In genomic region chr13:48967956-48968749, GRCm38 (mm10) we compare ENCODE assay signal across 8 mouse cellular contexts. TPM values are rescaled to one million over a fixed set of nuclear protein-coding genes. Genes with fewer than 3 reads are reported as not detected.
DNase-seq lines count a peak whose midpoint lies in the region; ATAC-seq and TF ChIP-seq lines count a peak whose summit lies in the region.

Gene Fam120a, minus strand, starts transcription at chr13:48968017.

- no peaks in the 10 kb centered on the region for H3K9me3 ChIP-seq in MEL (replicated peaks; ENCODE audit: insufficient read depth, low read length)
- no peaks in the 10 kb centered on the region for H3K9me3 ChIP-seq in neural tube, embryonic 15.5 days (replicated peaks)

- peak; percentile 77 to 90 for TF ChIP-seq POLR2A in MEL (IDR thresholded peaks at IDR 0.05; ENCODE audit: control insufficient read depth in 1 of 2, insufficient read depth in 1 of 2, low read depth in 1 of 2, low read length in 2 of 2, poor library complexity in 1 of 2)
- TF ChIP-seq POLR2A in cerebellum, adult 2 months (IDR thresholded peaks at IDR 0.05; ENCODE audit: borderline replicate concordance, insufficient read depth, low read length) = peak; percentile 69
- TF ChIP-seq POLR2A in lung, adult 2 months (IDR thresholded peaks at IDR 0.05; ENCODE audit: borderline replicate concordance, extremely low read depth, low read depth, low read length) = peak; percentile 35; the same call in 1 of the 2 replicates

- DNase-seq in MEL (ENCODE audit: low read depth, low spot score) = peak; percentile 81
- peak; percentile 88 to 91 for DNase-seq in cerebellum, adult 2 months
- peak; percentile 76 for DNase-seq in forelimb bud, embryonic 11.5 days (ENCODE audit: low read depth, low spot score)
- DNase-seq in heart, postnatal 4 days = peak; percentile 86
- DNase-seq in layer of hippocampus, adult 2 months (ENCODE audit: low spot score in 2 of 2) = peak; percentile 80 to 81
- peak; percentile 84 for DNase-seq in lung, adult 2 months
- DNase-seq in testis, postnatal 10 days (ENCODE audit: low spot score) = peak; percentile 86

- no peak; a peak in 2 of 6 replicates for TF ChIP-seq CTCF in MEL (IDR thresholded peaks at IDR 0.05 in 2 of 3, conservative IDR thresholded peaks at IDR 0.05 in 1 of 3; ENCODE audit: control insufficient read depth in 1 of 3, insufficient read depth in 1 of 3, low read depth in 2 of 3, low read length in 3 of 3, poor library complexity in 1 of 3, severe bottlenecking in 1 of 3)
- TF ChIP-seq CTCF in cerebellum, adult 2 months (IDR thresholded peaks at IDR 0.05; ENCODE audit: borderline replicate concordance, insufficient read depth, low read depth, low read length) = peak; percentile 22; the same call in 1 of the 2 replicates
- TF ChIP-seq CTCF in layer of hippocampus, adult 2 months (conservative IDR thresholded peaks at IDR 0.05) = peak; percentile 70
- TF ChIP-seq CTCF in lung, adult 2 months (IDR thresholded peaks at IDR 0.05; ENCODE audit: insufficient read depth, low read length) = no peak

- H3K27ac ChIP-seq in MEL (ENCODE audit: control insufficient read depth, low read depth, low read length) = peak within 1 kb of the TSS; percentile 89
- peak within 1 kb of the TSS; percentile 99 for H3K27ac ChIP-seq in cerebellum, adult 2 months (ENCODE audit: insufficient read depth, low read length)
- peak within 1 kb of the TSS; percentile 98 for H3K27ac ChIP-seq in layer of hippocampus, adult 2 months
- H3K27ac ChIP-seq in neural tube, embryonic 15.5 days (replicated peaks) = peak within 1 kb of the TSS; percentile 98

- TF ChIP-seq EP300 in MEL (IDR thresholded peaks at IDR 0.05; ENCODE audit: low read depth in 1 of 2, low read length in 2 of 2) = no peak

- peak within 1 kb of the TSS; percentile 98 for H3K4me2 ChIP-seq in neural tube, embryonic 15.5 days

- no peaks in the 10 kb centered on the region for H3K27me3 ChIP-seq in MEL (ENCODE audit: control insufficient read depth in 1 of 2, insufficient read depth in 2 of 2, low read length in 2 of 2)
- H3K27me3 ChIP-seq in cerebellum, adult 2 months (ENCODE audit: control insufficient read depth, insufficient read depth, low read length) = no peaks in the 10 kb centered on the region
- H3K27me3 ChIP-seq in neural tube, embryonic 15.5 days (replicated peaks) = no peaks in the 10 kb centered on the region

- no peak for TF ChIP-seq RAD21 in MEL (IDR thresholded peaks at IDR 0.05; ENCODE audit: low read depth, low read length)

- 2% methylated on average over 109 of the region's 116 CpGs for WGBS in cerebellum, adult 2 months
- WGBS in lung, adult 2 months = under 1% methylated on average over 99 of the region's 116 CpGs
- under 1% methylated on average over 89 of the region's 116 CpGs for WGBS in neural tube, embryonic 15.5 days

- ATAC-seq in neural tube, embryonic 15.5 days (ENCODE audit: low FRiP score) = peak; percentile 92

- peaks cover 54% of the 10 kb centered on the region for H3K79me2 ChIP-seq in MEL (ENCODE audit: control insufficient read depth, insufficient read depth, low read length, poor library complexity)

- peaks cover 0 to 25% of the 10 kb centered on the region in 2 experiments; a peak in 3 of 4 replicates for H3K36me3 ChIP-seq in MEL (ENCODE audit: control insufficient read depth in 1 of 2, insufficient read depth in 2 of 2, low read length in 2 of 2)
- H3K36me3 ChIP-seq in neural tube, embryonic 15.5 days = no peaks in the 10 kb centered on the region

- peak within 1 kb of the TSS; percentile 83 for H3K9ac ChIP-seq in MEL (ENCODE audit: control insufficient read depth, low read depth, low read length, poor library complexity, severe bottlenecking)
- peak within 1 kb of the TSS; percentile 95 for H3K9ac ChIP-seq in neural tube, embryonic 15.5 days (replicated peaks)

- H3K4me3 ChIP-seq in MEL (ENCODE audit: control insufficient read depth in 1 of 2, insufficient read depth in 1 of 2, low read depth in 2 of 2, low read length in 2 of 2) = peak within 1 kb of the TSS; percentile 99 to 100
- peak within 1 kb of the TSS; percentile 100 for H3K4me3 ChIP-seq in cerebellum, adult 2 months (replicated peaks; ENCODE audit: insufficient read depth, low read depth, low read length)
- peak within 1 kb of the TSS; percentile 94 for H3K4me3 ChIP-seq in layer of hippocampus, adult 2 months
- peak within 1 kb of the TSS; percentile 79 for H3K4me3 ChIP-seq in lung, adult 2 months (replicated peaks; ENCODE audit: extremely low read depth, low read depth, low read length)
- peak within 1 kb of the TSS; percentile 92 for H3K4me3 ChIP-seq in neural tube, embryonic 15.5 days (replicated peaks)

- peaks cover 17 to 18% of the 10 kb centered on the region in 2 experiments for H3K4me1 ChIP-seq in MEL (ENCODE audit: control insufficient read depth in 1 of 2, insufficient read depth in 2 of 2, low read length in 2 of 2)
- peaks cover 8% of the 10 kb centered on the region for H3K4me1 ChIP-seq in cerebellum, adult 2 months (ENCODE audit: control insufficient read depth, insufficient read depth, low read length)
- peaks cover 5% of the 10 kb centered on the region for H3K4me1 ChIP-seq in lung, adult 2 months (ENCODE audit: control insufficient read depth, insufficient read depth, low read length)
- peaks cover 45% of the 10 kb centered on the region for H3K4me1 ChIP-seq in neural tube, embryonic 15.5 days

TF ChIP-seq in MEL, 35 proteins besides CTCF, POLR2A, EP300 and RAD21 (continues in another document):
- no peak for TF ChIP-seq USF2 (IDR thresholded peaks at IDR 0.05; ENCODE audit: borderline replicate concordance in 1 of 2, insufficient read depth in 1 of 2, low read depth in 1 of 2, low read length in 2 of 2)
- TF ChIP-seq MXI1 (IDR thresholded peaks at IDR 0.05; ENCODE audit: low read depth, low read length) = peak; percentile 32
- TF ChIP-seq SMC3 (IDR thresholded peaks at IDR 0.05; ENCODE audit: low read depth, low read length) = no peak
- TF ChIP-seq GABPA (IDR thresholded peaks at IDR 0.05; ENCODE audit: low read depth, low read length) = no peak
- no peak for TF ChIP-seq KAT2A (conservative IDR thresholded peaks at IDR 0.05; ENCODE audit: low read depth, low read length)
- 0 out of 2 replicates have a peak, but pooled peaks have one; percentile 4 for TF ChIP-seq SIN3A (IDR thresholded peaks at IDR 0.05; ENCODE audit: low read length)
- peak; percentile 63; the same call in 1 of the 2 replicates for TF ChIP-seq HCFC1 (IDR thresholded peaks at IDR 0.05; ENCODE audit: low read depth, low read length)
- TF ChIP-seq MYB (IDR thresholded peaks at IDR 0.05; ENCODE audit: low read depth, low read length) = no peak
- no peak for TF ChIP-seq MEF2A (IDR thresholded peaks at IDR 0.05; ENCODE audit: extremely low read depth, insufficient replicate concordance, low read depth, low read length, poor library complexity, severe bottlenecking)
- no peak for TF ChIP-seq ZC3H11A (IDR thresholded peaks at IDR 0.05; ENCODE audit: low read depth, low read length)
- TF ChIP-seq RCOR1 (IDR thresholded peaks at IDR 0.05; ENCODE audit: low read depth, low read length) = no peak; the same call in 1 of the 2 replicates
- no peak for TF ChIP-seq ETS1 (IDR thresholded peaks at IDR 0.05; ENCODE audit: low read depth, low read length)
- TF ChIP-seq NELFE (IDR thresholded peaks at IDR 0.05; ENCODE audit: low read depth, low read length) = peak; percentile 69
- TF ChIP-seq CHD2 (IDR thresholded peaks at IDR 0.05; ENCODE audit: low read length) = no peak
- peak; percentile 55; the same call in 1 of the 2 replicates for TF ChIP-seq MYC (IDR thresholded peaks at IDR 0.05; ENCODE audit: low read depth, low read length)
- no peak for TF ChIP-seq TAL1 (IDR thresholded peaks at IDR 0.05; ENCODE audit: low read length)
- no peak for TF ChIP-seq USF1 (IDR thresholded peaks at IDR 0.05; ENCODE audit: low read depth, low read length)
- TF ChIP-seq BHLHE40 (IDR thresholded peaks at IDR 0.05; ENCODE audit: borderline replicate concordance, low read depth, low read length) = no peak
- TF ChIP-seq GATA1 (IDR thresholded peaks at IDR 0.05; ENCODE audit: low read depth, low read length) = no peak
- TF ChIP-seq MAFK (IDR thresholded peaks at IDR 0.05; ENCODE audit: borderline replicate concordance, low read depth, low read length) = no peak
- TF ChIP-seq TCF12 (IDR thresholded peaks at IDR 0.05; ENCODE audit: low read depth, low read length) = no peak; the same call in 1 of the 2 replicates
- no peak for TF ChIP-seq ZNF384 (IDR thresholded peaks at IDR 0.05; ENCODE audit: low read depth, low read length)
- peak; percentile 72 for TF ChIP-seq ZMIZ1 (IDR thresholded peaks at IDR 0.05; ENCODE audit: low read depth, low read length)
- TF ChIP-seq ZKSCAN1 (IDR thresholded peaks at IDR 0.05; ENCODE audit: low read depth, low read length) = no peak
- no peak for TF ChIP-seq JUND (IDR thresholded peaks at IDR 0.05; ENCODE audit: low read depth, low read length)
- TF ChIP-seq POLR2AphosphoS2 (IDR thresholded peaks at IDR 0.05; ENCODE audit: low read length) = no peak; the same call in 1 of the 2 replicates
- no peak for TF ChIP-seq POLR2AphosphoS5 (IDR thresholded peaks at IDR 0.05; ENCODE audit: borderline replicate concordance, low read depth, low read length)
- 0 out of 2 replicates have a peak, but pooled peaks have one; percentile 36 for TF ChIP-seq MAZ (IDR thresholded peaks at IDR 0.05; ENCODE audit: low read depth, low read length)
- TF ChIP-seq ELF1 (IDR thresholded peaks at IDR 0.05; ENCODE audit: low read depth, low read length) = no peak
- TF ChIP-seq NRF1 (IDR thresholded peaks at IDR 0.05; ENCODE audit: insufficient read depth, low read depth, low read length, poor library complexity, severe bottlenecking) = 0 out of 2 replicates have a peak, but pooled peaks have one; percentile 10
- TF ChIP-seq MAX (IDR thresholded peaks at IDR 0.05; ENCODE audit: low read length) = peak; percentile 45
- no peak for TF ChIP-seq E2F4 (IDR thresholded peaks at IDR 0.05; ENCODE audit: borderline replicate concordance, low read depth, low read length)
- TF ChIP-seq CHD1 (IDR thresholded peaks at IDR 0.05; ENCODE audit: low read depth, low read length) = no peak
- peak; percentile 57; the same call in 1 of the 2 replicates for TF ChIP-seq TBP (IDR thresholded peaks at IDR 0.05; ENCODE audit: low read depth, low read length)

RNA-seq across cellular contexts. Expression of gene Fam120a, which starts in this region (rescaled TPM):
- 81.3 and 82.7 TPM in 2 replicates for total RNA-seq in MEL (2012; rRNA removed)
- 100 to 1,000 TPM in 1 of 2 experiments, 10 to 100 TPM in 1; 66.2 to 119 TPM for polyA plus RNA-seq in MEL (2012; ENCODE audit: insufficient read depth in 1 of 2, insufficient read length in 2 of 2, low read depth in 1 of 2, low replicate concordance in 2 of 2, missing spikeins in 1 of 2)
- 64.4 and 69.2 TPM in 2 replicates for polyA plus RNA-seq in cerebellum, adult 2 months (2012; rRNA removed)
- 100 to 1,000 TPM; 112 to 118 TPM for total RNA-seq in heart, postnatal 4 days (2021)
- 100 to 1,000 TPM; 112 to 120 TPM for total RNA-seq in layer of hippocampus, adult 2 months (2021)
- 58.5 and 64.0 TPM in 2 replicates for polyA plus RNA-seq in lung, adult 2 months (2012; rRNA removed)
- polyA plus RNA-seq in neural tube, embryonic 15.5 days (2015; fragmentation: Nextera tagmentation; extraction: Ambion mirVana) = 11.5 and 13.4 TPM in 2 replicates

Comparison
In these comparisons a context has a peak if more than half of its experiments do, and no peak if none do; other contexts are left out.
1. Peak in every context shown above with its lines: DNase-seq, ATAC-seq, H3K4me3 ChIP-seq and H3K27ac ChIP-seq.
2. CTCF ChIP-seq: peak in cerebellum, adult 2 months (single experiment) and layer of hippocampus, adult 2 months (single experiment); none in MEL (0 of 3) and lung, adult 2 months (single experiment).